Mouse (Mus musculus): ENCODE results near the gene Kcnj2. TPM values are rescaled to one million over a fixed set of nuclear protein-coding genes. Genes with fewer than 3 reads are reported as not detected.

The Kcnj2 gene
- polyA plus RNA-seq, 1 experiment from 2014 or later: 1.4 TPM

GRCm38 (mm10) chr11:111056030-111056429, 9.9 kb upstream of the Kcnj2 start:
- Histone ChIP-seq H3K4me2 (ENCODE audit: low read depth, low read length) (no peak overlapping the region), H3K4me1 (ENCODE audit: control insufficient read depth, insufficient read depth, low read length) (no peaks in the 10 kb centered on the region), H3K36me3 (ENCODE audit: control insufficient read depth, insufficient read depth, low read length) (no peaks in the 10 kb centered on the region), H3K27me3 (replicated peaks; ENCODE audit: control insufficient read depth, insufficient read depth, low read length) (no peaks in the 10 kb centered on the region), H3K9me3 (ENCODE audit: control insufficient read depth, low read length) (no peaks in the 10 kb centered on the region), H3K4me3 (ENCODE audit: low read depth, low read length) (no peak overlapping the region), H3K9ac (ENCODE audit: low read depth, low read length) (no peak overlapping the region), H3K27ac (replicated peaks; ENCODE audit: low read depth, low read length) (no peak overlapping the region)
- DNase-seq (ENCODE audit: low spot score): no peak
- no peak for ATAC-seq (ENCODE audit: low read depth)
- WGBS: 59% methylated on average over 13 of the region's 13 CpGs

- Histone ChIP-seq H3K27ac (replicated peaks; ENCODE audit: low read depth, low read length) (no peak overlapping the region), H3K9me3 (ENCODE audit: control insufficient read depth, low read length) (no peaks in the 10 kb centered on the region), H3K4me2 (ENCODE audit: low read depth, low read length) (no peak overlapping the region), H3K4me3 (ENCODE audit: low read depth, low read length) (no peak overlapping the region), H3K36me3 (ENCODE audit: control insufficient read depth, insufficient read depth, low read length) (no peaks in the 10 kb centered on the region), H3K4me1 (ENCODE audit: control insufficient read depth, insufficient read depth, low read length) (no peaks in the 10 kb centered on the region), H3K27me3 (replicated peaks; ENCODE audit: control insufficient read depth, insufficient read depth, low read length) (no peaks in the 10 kb centered on the region), H3K9ac (ENCODE audit: low read depth, low read length) (no peak overlapping the region)
- WGBS: 95% methylated on average over 4 of the region's 4 CpGs
- DNase-seq (ENCODE audit: low spot score) (no peak), ATAC-seq (ENCODE audit: low read depth) (no peak)
Measured at GRCm38 (mm10) chr11:111057435-111057834, 8.5 kb upstream of the Kcnj2 start.

DNA sequence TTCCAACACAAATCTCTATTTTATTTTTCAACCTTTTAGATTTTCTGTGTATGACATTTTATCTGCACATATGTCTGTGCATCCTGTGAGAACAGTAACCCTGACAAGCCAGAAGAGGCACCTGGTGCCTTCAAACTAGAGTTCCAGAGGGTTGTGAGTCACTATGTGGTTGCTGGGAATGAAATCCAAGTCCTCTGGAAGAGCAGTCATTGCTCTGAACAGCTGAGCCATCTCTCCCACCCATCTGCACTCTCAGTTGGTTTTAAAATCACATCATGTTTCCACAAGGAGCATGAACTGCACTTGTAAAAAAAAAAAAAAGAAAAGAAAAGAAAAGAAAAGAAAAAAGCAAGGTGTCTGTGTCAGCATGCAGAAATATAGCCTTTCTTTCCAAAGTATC, 6.5 kb upstream of the Kcnj2 start:
- H3K4me1 ChIP-seq (ENCODE audit: control insufficient read depth, insufficient read depth, low read length): no peaks in the 10 kb centered on the region
- H3K27ac ChIP-seq (replicated peaks; ENCODE audit: low read depth, low read length): no peak overlapping the region
- ATAC-seq (ENCODE audit: low read depth) (no peak), DNase-seq (ENCODE audit: low spot score) (no peak)
- H3K27me3 ChIP-seq (replicated peaks; ENCODE audit: control insufficient read depth, insufficient read depth, low read length): no peaks in the 10 kb centered on the region
- no peak overlapping the region for H3K9ac ChIP-seq (ENCODE audit: low read depth, low read length)
- H3K4me2 ChIP-seq (ENCODE audit: low read depth, low read length): no peak overlapping the region
- no peaks in the 10 kb centered on the region for H3K9me3 ChIP-seq (ENCODE audit: control insufficient read depth, low read length)
- no peaks in the 10 kb centered on the region for H3K36me3 ChIP-seq (ENCODE audit: control insufficient read depth, insufficient read depth, low read length)
- H3K4me3 ChIP-seq (ENCODE audit: low read depth, low read length): no peak overlapping the region

DNA sequence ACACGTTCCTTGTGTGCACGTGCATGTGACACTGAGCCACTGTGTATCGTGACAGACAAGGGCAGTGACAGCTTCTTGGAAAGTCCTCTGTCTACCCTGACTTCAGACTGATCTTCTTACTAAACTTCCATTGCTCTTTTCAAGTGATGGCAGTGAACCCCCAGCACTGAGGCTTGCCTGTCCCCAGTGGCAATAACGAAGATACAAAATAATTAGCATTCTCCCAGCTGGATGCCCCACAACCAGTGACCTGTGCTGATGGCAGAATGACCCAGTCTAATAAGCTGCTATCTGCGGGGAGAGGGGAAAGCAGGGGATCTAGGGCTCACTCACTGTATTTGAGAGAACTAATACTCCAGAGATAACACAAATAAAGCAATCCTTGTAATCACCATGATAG, 5.7 kb upstream of the Kcnj2 start:
- no peak overlapping the region for H3K4me3 ChIP-seq (ENCODE audit: low read depth, low read length)
- no peak overlapping the region for H3K9ac ChIP-seq (ENCODE audit: low read depth, low read length)
- DNase-seq (ENCODE audit: low spot score): no peak
- no peak overlapping the region for H3K4me2 ChIP-seq (ENCODE audit: low read depth, low read length)
- no peaks in the 10 kb centered on the region for H3K4me1 ChIP-seq (ENCODE audit: control insufficient read depth, insufficient read depth, low read length)
- H3K9me3 ChIP-seq (ENCODE audit: control insufficient read depth, low read length): no peaks in the 10 kb centered on the region
- H3K27me3 ChIP-seq (replicated peaks; ENCODE audit: control insufficient read depth, insufficient read depth, low read length): no peaks in the 10 kb centered on the region
- H3K27ac ChIP-seq (replicated peaks; ENCODE audit: low read depth, low read length): no peak overlapping the region
- 58% methylated on average over 5 of the region's 5 CpGs for WGBS
- H3K36me3 ChIP-seq (ENCODE audit: control insufficient read depth, insufficient read depth, low read length): no peaks in the 10 kb centered on the region
- no peak for ATAC-seq (ENCODE audit: low read depth)

DNA sequence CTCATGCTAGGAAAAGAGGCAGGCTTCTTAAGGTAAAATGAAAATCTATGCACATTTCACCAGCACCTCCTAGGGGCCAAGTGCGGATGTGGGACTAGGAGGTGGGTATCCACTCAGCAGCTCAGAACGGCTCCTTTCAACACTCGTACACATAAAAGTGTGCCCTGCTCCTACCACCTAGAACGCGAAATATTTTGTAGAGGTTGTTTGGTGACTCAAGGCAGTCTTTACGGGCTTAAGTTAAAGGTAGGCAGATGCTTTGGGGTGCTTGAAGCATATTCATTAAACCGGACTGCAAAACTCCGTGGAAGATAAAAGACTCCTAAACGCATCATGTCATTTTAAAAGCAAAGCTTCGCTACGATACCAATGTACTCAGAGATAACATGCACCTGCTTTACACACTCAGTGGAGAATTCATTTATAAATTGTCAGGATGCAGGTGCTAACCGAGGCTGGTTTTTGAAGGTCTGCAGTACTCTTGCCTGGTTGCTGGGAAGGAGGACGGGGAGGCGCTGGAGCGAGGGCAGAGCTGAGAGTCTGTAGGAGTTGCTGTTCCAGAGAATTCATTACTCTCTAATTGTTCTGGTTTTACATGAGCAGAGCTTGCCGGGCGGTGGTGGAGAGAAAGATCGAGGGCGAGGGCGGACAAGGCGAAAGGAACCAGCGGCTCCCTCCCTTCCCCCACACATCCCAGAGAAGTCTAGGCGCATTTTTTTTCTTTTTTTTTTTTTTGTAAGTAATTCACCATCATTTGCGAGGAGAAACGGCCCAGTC, 1.0 kb upstream of the Kcnj2 start:
- no peaks in the 10 kb centered on the region for H3K27me3 ChIP-seq (replicated peaks; ENCODE audit: control insufficient read depth, insufficient read depth, low read length)
- no peaks in the 10 kb centered on the region for H3K36me3 ChIP-seq (ENCODE audit: control insufficient read depth, insufficient read depth, low read length)
- peak; percentile 34 for ATAC-seq (ENCODE audit: low read depth)
- H3K9ac ChIP-seq (ENCODE audit: low read depth, low read length): peak overlapping the region; percentile 47
- H3K4me1 ChIP-seq (ENCODE audit: control insufficient read depth, insufficient read depth, low read length): 0 out of 2 replicates have a peak, but pooled peaks cover 3% of the 10 kb centered on the region
- H3K4me2 ChIP-seq (ENCODE audit: low read depth, low read length): peak overlapping the region; percentile 88
- peak overlapping the region; percentile 55 for H3K4me3 ChIP-seq (ENCODE audit: low read depth, low read length)
- peak overlapping the region; percentile 67 for H3K27ac ChIP-seq (replicated peaks; ENCODE audit: low read depth, low read length)
- H3K9me3 ChIP-seq (ENCODE audit: control insufficient read depth, low read length): no peaks in the 10 kb centered on the region
- peak; percentile 90 for DNase-seq (ENCODE audit: low spot score)
- WGBS: under 1% methylated on average over 25 of the region's 25 CpGs

GRCm38 (mm10) chr11:111066299-111066691, 331 bp downstream of the Kcnj2 start:
- Histone ChIP-seq H3K4me2 (ENCODE audit: low read depth, low read length) (peak overlapping the region; percentile 88), H3K4me1 (ENCODE audit: control insufficient read depth, insufficient read depth, low read length) (0 out of 2 replicates have a peak, but pooled peaks cover 3% of the 10 kb centered on the region), H3K4me3 (ENCODE audit: low read depth, low read length) (peak overlapping the region; percentile 55), H3K27me3 (replicated peaks; ENCODE audit: control insufficient read depth, insufficient read depth, low read length) (no peaks in the 10 kb centered on the region), H3K36me3 (ENCODE audit: control insufficient read depth, insufficient read depth, low read length) (no peaks in the 10 kb centered on the region), H3K27ac (replicated peaks; ENCODE audit: low read depth, low read length) (peak overlapping the region; percentile 25; the same call in 1 of the 2 replicates), H3K9me3 (ENCODE audit: control insufficient read depth, low read length) (no peaks in the 10 kb centered on the region), H3K9ac (ENCODE audit: low read depth, low read length) (peak overlapping the region; percentile 47)
- DNase-seq (ENCODE audit: low spot score): peak; percentile 67
- peak; percentile 45 for ATAC-seq (ENCODE audit: low read depth)
- WGBS: 2% methylated on average over 9 of the region's 9 CpGs

- ATAC-seq (ENCODE audit: low read depth) (no peak), DNase-seq (ENCODE audit: low spot score) (peak; percentile 24)
- Histone ChIP-seq H3K4me3 (ENCODE audit: low read depth, low read length) (peak overlapping the region; percentile 55), H3K9ac (ENCODE audit: low read depth, low read length) (no peak overlapping the region), H3K4me1 (ENCODE audit: control insufficient read depth, insufficient read depth, low read length) (0 out of 2 replicates have a peak, but pooled peaks cover 3% of the 10 kb centered on the region), H3K27ac (replicated peaks; ENCODE audit: low read depth, low read length) (no peak overlapping the region), H3K36me3 (ENCODE audit: control insufficient read depth, insufficient read depth, low read length) (0 out of 2 replicates have a peak, but pooled peaks cover 9% of the 10 kb centered on the region), H3K4me2 (ENCODE audit: low read depth, low read length) (peak overlapping the region; percentile 88), H3K27me3 (replicated peaks; ENCODE audit: control insufficient read depth, insufficient read depth, low read length) (no peaks in the 10 kb centered on the region), H3K9me3 (ENCODE audit: control insufficient read depth, low read length) (no peaks in the 10 kb centered on the region)
- WGBS: 73% methylated on average over 3 of the region's 3 CpGs
Measured at GRCm38 (mm10) chr11:111067787-111068186, 1.8 kb downstream of the Kcnj2 start.

DNA sequence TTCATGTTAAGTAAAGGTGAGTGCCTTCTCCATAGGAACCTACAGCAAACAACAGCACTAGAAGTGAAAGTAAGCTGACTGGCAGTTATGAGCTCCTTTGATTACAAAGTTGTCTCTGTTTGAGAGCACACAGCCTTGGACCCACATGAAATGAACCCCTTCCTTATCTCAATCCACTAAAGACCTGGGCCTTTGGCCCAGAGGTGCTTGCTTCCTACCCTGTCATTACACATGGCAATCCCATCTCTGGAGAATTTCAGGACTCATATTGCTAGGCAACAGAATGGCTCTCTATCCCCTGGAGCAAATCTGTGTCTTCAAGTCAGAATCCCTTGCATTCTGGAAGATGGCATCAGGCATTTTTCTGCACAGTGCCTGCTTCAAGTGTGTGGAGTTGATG, 4.5 kb downstream of the Kcnj2 start:
- H3K4me3 ChIP-seq (ENCODE audit: low read depth, low read length): no peak overlapping the region
- DNase-seq (ENCODE audit: low spot score): no peak
- H3K36me3 ChIP-seq (ENCODE audit: control insufficient read depth, insufficient read depth, low read length): 0 out of 2 replicates have a peak, but pooled peaks cover 9% of the 10 kb centered on the region
- H3K4me1 ChIP-seq (ENCODE audit: control insufficient read depth, insufficient read depth, low read length): 0 out of 2 replicates have a peak, but pooled peaks cover 3% of the 10 kb centered on the region
- no peak overlapping the region for H3K4me2 ChIP-seq (ENCODE audit: low read depth, low read length)
- H3K9me3 ChIP-seq (ENCODE audit: control insufficient read depth, low read length): no peaks in the 10 kb centered on the region
- no peak overlapping the region for H3K27ac ChIP-seq (replicated peaks; ENCODE audit: low read depth, low read length)
- no peak for ATAC-seq (ENCODE audit: low read depth)
- H3K27me3 ChIP-seq (replicated peaks; ENCODE audit: control insufficient read depth, insufficient read depth, low read length): no peaks in the 10 kb centered on the region
- no peak overlapping the region for H3K9ac ChIP-seq (ENCODE audit: low read depth, low read length)

DNA sequence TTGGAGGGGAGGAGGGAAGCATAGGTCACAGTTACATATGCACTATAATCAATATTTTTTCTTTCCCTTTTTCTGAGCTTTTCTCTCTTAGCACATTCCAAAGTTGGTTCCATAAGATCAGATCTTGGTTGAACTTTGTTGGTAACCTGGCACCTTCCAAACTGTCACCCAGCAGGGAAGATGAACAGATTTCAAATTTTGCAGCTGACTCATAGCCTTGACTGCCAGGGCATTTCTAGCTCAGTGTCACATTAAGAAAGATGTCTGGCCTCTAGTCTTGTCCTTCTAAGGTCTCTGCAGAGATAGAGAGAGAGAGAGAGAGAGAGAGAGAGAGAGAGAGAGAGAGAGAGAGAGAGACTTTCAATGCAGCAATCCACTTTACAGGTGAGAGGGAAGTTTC, 8.2 kb downstream of the Kcnj2 start:
- ATAC-seq (ENCODE audit: low read depth) (no peak), DNase-seq (ENCODE audit: low spot score) (no peak)

More for the DNA sequence above, 8.2 kb downstream of the Kcnj2 start:
- no peaks in the 10 kb centered on the region for H3K27me3 ChIP-seq (replicated peaks; ENCODE audit: control insufficient read depth, insufficient read depth, low read length)
- no peak overlapping the region for H3K4me3 ChIP-seq (ENCODE audit: low read depth, low read length)
- H3K9me3 ChIP-seq (ENCODE audit: control insufficient read depth, low read length): no peaks in the 10 kb centered on the region
- H3K27ac ChIP-seq (replicated peaks; ENCODE audit: low read depth, low read length): no peak overlapping the region
- H3K36me3 ChIP-seq (ENCODE audit: control insufficient read depth, insufficient read depth, low read length): 0 out of 2 replicates have a peak, but pooled peaks cover 9% of the 10 kb centered on the region
- no peaks in the 10 kb centered on the region for H3K4me1 ChIP-seq (ENCODE audit: control insufficient read depth, insufficient read depth, low read length)
- H3K4me2 ChIP-seq (ENCODE audit: low read depth, low read length): no peak overlapping the region
- no peak overlapping the region for H3K9ac ChIP-seq (ENCODE audit: low read depth, low read length)

Measured in embryonic facial prominence, embryonic 14.5 days (tissue).